Mouse (Mus musculus) ES-E14 (cell line): ENCODE data around the gene Slc9a9.

ENCODE experiments used
- CHD2 ChIP-seq: IDR thresholded peaks from 2 replicates; pipeline ENCODE4 v1.6.1; 2014; ENCODE audit warnings: mild to moderate bottlenecking, low read depth, low read length, inconsistent platforms
- HCFC1 ChIP-seq: IDR thresholded peaks from 2 replicates; pipeline ENCODE4 v1.6.1; 2012; ENCODE audit warnings: low read length, inconsistent platforms, borderline replicate concordance; ENCODE audit not compliant: insufficient read depth
- MAFK ChIP-seq: IDR thresholded peaks from 2 replicates; pipeline ENCODE4 v1.6.1; 2014; ENCODE audit warnings: mild to moderate bottlenecking, low read depth, low read length, inconsistent platforms; ENCODE audit not compliant: insufficient read depth
- ZC3H11A ChIP-seq: IDR thresholded peaks from 2 replicates; pipeline ENCODE4 v1.6.1; 2012; ENCODE audit warnings: low read depth, mild to moderate bottlenecking, inconsistent platforms, low read length, borderline replicate concordance

GRCm38 (mm10) chr9:95127774-95128173 lies 458.1 kb downstream of the Slc9a9 start:
- TF ChIP-seq CHD2 (no peak), MAFK (no peak), ZC3H11A (no peak), HCFC1 (no peak)
